Mouse (Mus musculus): ENCODE results near the gene Tfip11. TPM values are rescaled to one million over a fixed set of nuclear protein-coding genes. Genes with fewer than 3 reads are reported as not detected.
"Not testable (repeated sequence)": the region's sequence is repeated elsewhere in the genome, so short reads cannot be mapped to it uniquely, and the experiment has no call there.

Tfip11 gene
- total RNA-seq, 1 experiment from 2014 or later, result 35.2 TPM

DNA sequence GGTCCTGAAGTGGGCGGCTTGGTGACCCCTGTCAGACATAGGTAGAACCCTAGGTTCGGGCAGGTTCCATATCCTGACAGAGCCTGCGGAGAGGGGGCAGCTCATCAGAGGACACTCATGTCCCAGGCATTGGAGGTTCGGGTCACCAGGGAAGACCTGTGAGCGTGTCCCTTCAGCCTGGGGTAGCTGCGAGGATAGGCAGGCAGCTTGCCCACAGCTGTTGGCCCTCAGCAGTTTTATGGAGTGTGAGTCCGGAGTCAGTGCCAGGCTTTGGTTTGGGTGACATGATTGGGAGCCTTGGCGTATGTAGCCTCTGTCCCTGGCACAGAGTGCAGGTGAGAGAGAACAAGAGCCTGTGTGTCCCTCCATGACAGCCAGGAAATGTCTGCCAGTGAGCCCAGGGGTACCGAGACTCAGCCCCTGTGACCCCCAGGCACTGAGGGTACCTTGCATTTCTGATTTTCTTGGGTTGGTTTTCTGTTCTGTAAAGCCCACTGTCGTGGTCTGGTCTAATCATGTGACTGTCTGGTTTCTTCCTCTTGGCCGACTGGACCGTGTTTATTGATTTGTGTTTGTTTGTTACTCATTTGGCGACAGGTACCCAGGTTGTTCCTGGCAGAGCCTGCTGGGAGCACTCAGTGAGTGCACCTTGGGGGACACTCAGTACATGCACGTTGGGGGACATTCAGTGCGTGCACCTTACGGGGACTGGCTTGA is 36.2 kb upstream of the Tfip11 start:
- DNase-seq, result peak; percentile 83

GRCm38 (mm10) chr5:112290536-112290880 is 35.6 kb upstream of the Tfip11 start:
- DNase-seq, result no peak

DNA sequence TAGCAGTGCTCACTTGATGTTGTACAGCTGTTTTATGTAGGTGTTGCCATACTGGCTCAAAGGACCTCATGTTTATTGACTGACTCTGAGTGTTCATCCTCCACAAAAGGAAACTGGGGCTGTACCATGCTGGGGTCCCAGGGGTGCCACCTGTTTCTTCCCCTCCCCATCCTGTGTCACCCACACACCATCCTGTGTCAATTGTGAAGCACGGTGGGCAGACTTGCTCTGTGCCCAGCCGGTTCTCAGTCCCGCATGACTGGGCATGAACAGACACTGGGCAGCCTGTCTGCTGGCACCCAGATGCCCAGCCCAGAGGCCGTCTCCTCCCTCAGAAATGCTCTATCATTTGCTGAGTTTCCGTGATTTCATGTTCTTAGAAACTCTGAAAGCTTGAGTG is 34.3 kb upstream of the Tfip11 start:
- no peak for DNase-seq

- peak; percentile 78 for DNase-seq
Observed at GRCm38 (mm10) chr5:112292343-112292980, 33.7 kb upstream of the Tfip11 start.

GRCm38 (mm10) chr5:112293800-112294199 is 32.4 kb upstream of the Tfip11 start:
- peak; percentile 6 for DNase-seq

GRCm38 (mm10) chr5:112294696-112295095 is 31.5 kb upstream of the Tfip11 start:
- DNase-seq, result peak; percentile 60

GRCm38 (mm10) chr5:112295162-112295561 is 31.0 kb upstream of the Tfip11 start:
- peak; percentile 78 for DNase-seq

DNA sequence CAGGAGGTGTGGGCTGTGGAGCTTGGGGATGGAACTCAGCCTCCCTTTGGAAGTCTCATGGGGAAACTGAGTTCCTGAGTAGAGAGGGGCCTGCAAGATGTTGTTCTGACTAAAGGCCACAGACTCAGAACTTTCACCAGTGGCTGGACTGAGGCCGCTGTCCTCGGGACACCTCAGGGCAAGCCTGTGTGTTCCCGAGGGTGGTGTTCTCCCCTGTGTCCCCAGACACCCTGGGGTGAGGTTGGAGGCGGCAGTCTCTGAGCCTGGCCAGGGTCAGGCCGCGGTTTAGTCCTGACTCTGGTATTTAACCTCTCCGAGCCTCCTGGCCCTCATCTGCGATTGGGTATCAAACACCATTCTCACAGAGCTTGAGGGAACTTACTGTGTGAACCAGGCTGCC is 30.6 kb upstream of the Tfip11 start:
- DNase-seq, result no peak

GRCm38 (mm10) chr5:112296404-112297181 is 29.6 kb upstream of the Tfip11 start:
- peak; percentile 66 for DNase-seq

GRCm38 (mm10) chr5:112297257-112297656 is 28.9 kb upstream of the Tfip11 start:
- DNase-seq, result no peak

DNA sequence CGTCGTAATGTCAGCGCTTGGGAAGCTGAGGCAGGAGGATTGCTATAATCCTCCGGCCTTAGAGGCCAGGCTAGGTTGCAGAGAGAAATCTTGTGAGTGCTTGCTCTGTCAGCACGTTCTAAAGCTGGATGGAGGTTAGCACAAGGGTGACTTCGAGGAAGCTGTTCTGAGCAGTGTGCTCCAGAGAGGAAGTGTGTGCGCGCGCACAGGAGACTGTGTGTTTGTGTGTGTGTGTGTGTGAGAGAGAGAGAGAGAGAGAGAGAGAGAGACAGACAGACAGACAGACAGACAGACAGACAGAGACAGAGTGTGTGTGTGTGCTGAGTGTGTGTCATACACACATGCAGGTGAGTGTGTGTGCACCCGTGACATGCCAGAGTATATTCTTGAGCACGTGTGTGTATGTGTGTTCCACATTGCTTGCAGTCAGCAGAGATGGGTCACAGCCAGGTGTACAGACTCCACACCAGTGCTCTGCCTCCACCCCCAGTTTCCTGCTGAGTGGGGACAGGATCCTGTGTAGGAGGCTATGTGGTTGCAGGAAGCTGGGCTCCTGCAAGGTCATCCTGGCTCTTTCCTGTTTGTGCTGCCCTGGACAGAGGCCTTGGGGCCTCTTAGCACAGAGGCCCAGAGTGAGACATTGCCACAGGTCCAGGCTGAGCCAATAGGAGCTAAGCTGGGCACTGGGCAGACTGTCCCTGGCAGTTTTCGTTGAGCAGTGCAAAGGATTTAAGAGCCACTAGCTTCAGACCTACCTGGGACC is 27.8 kb upstream of the Tfip11 start:
- DNase-seq, result peak; percentile 88

DNA sequence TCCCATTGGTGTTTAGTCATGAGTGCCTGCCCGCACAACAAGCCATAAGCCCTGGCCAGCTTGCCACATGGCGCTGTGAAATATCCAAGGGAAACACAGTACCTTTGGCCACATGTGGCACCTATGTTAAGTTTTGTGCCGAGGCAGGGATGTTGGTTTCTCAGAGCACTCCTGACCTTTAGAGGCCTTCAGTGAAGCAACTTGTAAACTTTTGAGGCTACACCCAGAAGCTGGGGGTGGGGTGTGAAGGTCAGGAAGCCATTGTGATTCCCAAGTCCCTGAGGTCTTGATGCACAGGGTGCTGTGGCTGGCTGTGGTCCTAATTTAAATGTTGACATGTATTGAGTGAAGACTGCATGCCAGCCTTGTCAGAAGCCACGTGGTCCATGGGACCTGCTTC is 26.8 kb upstream of the Tfip11 start:
- no peak for DNase-seq

- DNase-seq, result no peak
Observed at GRCm38 (mm10) chr5:112300112-112300511, 26.0 kb upstream of the Tfip11 start.

- DNase-seq, result no peak
Observed at GRCm38 (mm10) chr5:112300721-112301308, 25.3 kb upstream of the Tfip11 start.

GRCm38 (mm10) chr5:112301694-112302093 is 24.5 kb upstream of the Tfip11 start:
- no peak for DNase-seq

DNA sequence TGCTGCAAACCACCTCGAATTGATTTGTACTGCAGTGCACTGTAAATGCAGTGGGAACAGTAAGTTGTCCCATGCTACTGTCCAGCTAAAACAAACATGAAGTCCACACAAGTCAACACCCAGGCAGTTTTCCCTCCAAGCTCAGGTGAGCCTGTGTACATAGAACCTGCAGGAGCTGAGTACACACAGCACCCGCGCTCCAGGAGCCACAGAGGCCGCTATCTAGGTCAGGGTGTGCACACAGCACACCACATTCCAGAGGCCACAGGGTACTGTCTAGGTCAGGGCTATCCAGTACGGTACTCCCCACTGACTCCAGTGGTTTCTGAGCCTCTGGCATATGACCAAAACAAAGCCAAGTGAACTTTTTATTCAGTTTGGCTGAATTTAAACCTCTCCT is 23.8 kb upstream of the Tfip11 start:
- DNase-seq, result peak; percentile 64

DNA sequence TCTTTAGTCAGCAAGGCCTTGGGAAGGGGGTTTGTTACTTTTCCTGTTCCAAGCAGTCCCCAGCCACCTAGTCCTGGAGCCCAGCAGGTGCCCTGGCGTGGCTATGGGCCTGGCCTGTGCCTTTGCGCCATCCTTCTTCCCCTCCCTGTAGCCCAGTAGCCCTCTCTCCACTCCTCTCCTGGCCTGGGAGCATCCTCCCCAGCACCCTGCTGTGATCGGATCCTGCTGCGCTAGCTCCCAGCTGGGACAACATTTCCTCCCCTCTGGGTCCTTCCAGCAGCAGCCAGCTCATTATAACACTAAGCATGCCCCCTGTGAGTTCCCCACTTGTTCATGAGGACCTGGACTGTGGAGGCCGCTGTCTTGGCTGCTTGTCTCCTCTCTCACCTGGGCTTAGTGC is 20.3 kb upstream of the Tfip11 start:
- no peak for DNase-seq

DNA sequence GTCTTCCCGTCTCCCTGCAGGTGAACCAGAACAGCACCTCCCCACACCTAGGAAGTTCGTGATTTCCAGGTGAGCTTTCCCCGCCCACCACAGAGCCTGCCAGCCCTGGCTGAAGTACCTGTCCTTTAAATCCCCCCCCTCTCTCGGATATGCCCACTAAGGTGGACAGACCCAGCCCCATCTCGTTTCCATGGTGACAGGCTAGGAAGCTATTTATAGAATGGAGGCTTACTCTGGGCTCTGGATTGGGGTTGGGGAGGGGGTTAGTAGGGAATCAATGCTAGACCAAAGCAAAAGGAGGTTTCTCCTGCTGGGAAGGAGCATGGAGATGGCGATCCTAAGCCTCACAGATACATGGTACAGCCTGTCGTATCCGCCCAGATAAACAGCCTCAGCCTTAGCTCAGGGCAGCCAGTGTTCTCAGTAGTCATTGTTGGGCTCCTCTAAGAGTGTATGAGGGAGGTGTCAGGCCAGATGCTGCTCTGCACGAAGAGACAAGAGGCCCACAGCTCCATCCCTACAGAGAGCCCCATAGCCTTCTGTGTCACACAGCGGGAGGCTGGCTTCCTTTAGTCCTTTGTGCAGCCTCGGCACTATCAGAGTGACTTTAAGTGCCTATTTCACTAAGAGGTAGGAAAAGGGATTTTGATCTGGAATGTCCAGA is 12.8 kb upstream of the Tfip11 start:
- DNase-seq, result no peak

- no peak for DNase-seq
Observed at GRCm38 (mm10) chr5:112316468-112316867, 9.7 kb upstream of the Tfip11 start.

DNA sequence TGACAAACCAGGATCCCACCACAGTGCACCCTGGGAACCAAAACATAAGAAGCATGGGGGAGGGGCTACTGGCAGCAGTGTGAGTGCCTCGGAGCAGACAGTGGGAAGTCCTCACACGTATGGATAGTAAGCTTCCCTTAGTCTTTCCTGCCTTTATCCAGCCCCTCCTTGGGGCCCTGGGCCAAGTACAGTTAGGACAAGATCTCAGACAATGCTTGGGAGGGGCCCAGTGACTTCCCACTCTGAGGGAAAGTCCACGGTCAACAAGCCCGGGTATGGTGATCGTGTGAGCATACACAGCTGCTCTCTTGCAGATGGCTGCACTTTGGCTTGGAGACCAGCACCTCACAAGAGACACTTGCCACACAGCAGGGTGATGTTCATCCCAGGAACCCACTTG is 8.8 kb upstream of the Tfip11 start:
- DNase-seq, result peak; percentile 59

DNA sequence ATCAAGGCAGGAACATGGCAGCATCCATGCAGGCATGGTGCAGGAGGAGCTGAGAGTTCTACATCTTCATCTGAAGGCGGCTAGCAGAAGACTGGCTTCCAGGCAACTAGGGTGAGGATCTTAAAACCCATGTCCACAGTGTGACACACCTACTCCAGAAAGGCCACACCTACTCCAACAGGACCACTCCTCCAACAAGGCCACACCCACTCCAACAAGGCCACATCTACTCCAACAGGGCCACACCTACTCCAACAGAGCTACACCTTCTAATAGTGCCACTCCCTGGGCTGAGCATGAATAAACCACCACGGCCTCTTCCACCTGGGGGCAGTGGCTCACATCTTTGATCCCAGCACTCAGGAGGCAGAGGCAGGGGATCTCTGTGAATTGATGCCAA is 6.8 kb upstream of the Tfip11 start:
- DNase-seq, result not testable (repeated sequence)

GRCm38 (mm10) chr5:112320379-112320778 is 5.8 kb upstream of the Tfip11 start:
- no peak for DNase-seq

Data from adrenal gland, postnatal 14 days (tissue).